Mouse (Mus musculus): Measurements from ENCODE around the gene Tent2. TPM values are rescaled to one million over a fixed set of nuclear protein-coding genes. Genes with fewer than 3 reads are reported as not detected.
"Not testable (repeated sequence)": the region's sequence is repeated elsewhere in the genome, so short reads cannot be mapped to it uniquely, and the experiment has no call there.

Tent2 gene
- polyA plus RNA-seq, 1 experiment from 2014 or later = 48.5 TPM

GRCm38 (mm10) chr13:93211741-93212140 lies 19.6 kb upstream of the Tent2 start:
- no peak overlapping the region for H3K9ac ChIP-seq (ENCODE audit: low read length)
- no peak overlapping the region for H3K4me3 ChIP-seq (ENCODE audit: low read depth, low read length)
- H3K36me3 ChIP-seq (ENCODE audit: control insufficient read depth, insufficient read depth, low read length) = no peaks in the 10 kb centered on the region
- WGBS = 86% methylated on average over 1 of the region's 1 CpGs
- H3K27ac ChIP-seq (ENCODE audit: low read depth, low read length) = no peak overlapping the region
- H3K4me2 ChIP-seq (ENCODE audit: low read length) = no peak overlapping the region
- H3K4me1 ChIP-seq (ENCODE audit: control insufficient read depth, insufficient read depth, low read length) = no peaks in the 10 kb centered on the region
- no peaks in the 10 kb centered on the region for H3K9me3 ChIP-seq (replicated peaks; ENCODE audit: control insufficient read depth, low read length)
- DNase-seq (ENCODE audit: low spot score) = no peak
- no peak for ATAC-seq
- no peaks in the 10 kb centered on the region for H3K27me3 ChIP-seq (replicated peaks; ENCODE audit: control insufficient read depth, insufficient read depth, low read length)

GRCm38 (mm10) chr13:93192646-93193026 lies 451 bp upstream of the Tent2 start:
- H3K36me3 ChIP-seq (ENCODE audit: control insufficient read depth, insufficient read depth, low read length) = no peaks in the 10 kb centered on the region
- no peaks in the 10 kb centered on the region for H3K9me3 ChIP-seq (replicated peaks; ENCODE audit: control insufficient read depth, low read length)
- H3K4me2 ChIP-seq (ENCODE audit: low read length) = peak overlapping the region; percentile 67
- H3K4me1 ChIP-seq (ENCODE audit: control insufficient read depth, insufficient read depth, low read length) = peaks cover 18% of the 10 kb centered on the region
- H3K27me3 ChIP-seq (replicated peaks; ENCODE audit: control insufficient read depth, insufficient read depth, low read length) = no peaks in the 10 kb centered on the region
- peak overlapping the region; percentile 89 for H3K9ac ChIP-seq (ENCODE audit: low read length)
- ATAC-seq (no peak), DNase-seq (ENCODE audit: low spot score) (no peak)
- H3K27ac ChIP-seq (ENCODE audit: low read depth, low read length) = peak overlapping the region; percentile 81
- H3K4me3 ChIP-seq (ENCODE audit: low read depth, low read length) = peak overlapping the region; percentile 81
- 63% methylated on average over 5 of the region's 5 CpGs for WGBS

- Histone ChIP-seq H3K36me3 (ENCODE audit: control insufficient read depth, insufficient read depth, low read length) (peaks cover 7% of the 10 kb centered on the region; the same call in 1 of the 2 replicates), H3K9me3 (replicated peaks; ENCODE audit: control insufficient read depth, low read length) (no peaks in the 10 kb centered on the region), H3K4me2 (ENCODE audit: low read length) (no peak overlapping the region), H3K27me3 (replicated peaks; ENCODE audit: control insufficient read depth, insufficient read depth, low read length) (no peaks in the 10 kb centered on the region), H3K27ac (ENCODE audit: low read depth, low read length) (no peak overlapping the region), H3K9ac (ENCODE audit: low read length) (no peak overlapping the region), H3K4me3 (ENCODE audit: low read depth, low read length) (no peak overlapping the region), H3K4me1 (ENCODE audit: control insufficient read depth, insufficient read depth, low read length) (peaks cover 18% of the 10 kb centered on the region)
- DNase-seq (ENCODE audit: low spot score) (no peak), ATAC-seq (no peak)
- 84% methylated on average over 2 of the region's 2 CpGs for WGBS
Measured at GRCm38 (mm10) chr13:93189416-93189815, 2.8 kb downstream of the Tent2 start.

- ATAC-seq = no peak
- no peak overlapping the region for H3K4me2 ChIP-seq (ENCODE audit: low read length)
- DNase-seq (ENCODE audit: low spot score) = no peak
- no peaks in the 10 kb centered on the region for H3K9me3 ChIP-seq (replicated peaks; ENCODE audit: control insufficient read depth, low read length)
- WGBS = 95% methylated on average over 3 of the region's 3 CpGs
- H3K4me1 ChIP-seq (ENCODE audit: control insufficient read depth, insufficient read depth, low read length) = peaks cover 18% of the 10 kb centered on the region
- no peak overlapping the region for H3K9ac ChIP-seq (ENCODE audit: low read length)
- H3K27me3 ChIP-seq (replicated peaks; ENCODE audit: control insufficient read depth, insufficient read depth, low read length) = no peaks in the 10 kb centered on the region
- no peak overlapping the region for H3K27ac ChIP-seq (ENCODE audit: low read depth, low read length)
- no peak overlapping the region for H3K4me3 ChIP-seq (ENCODE audit: low read depth, low read length)
- H3K36me3 ChIP-seq (ENCODE audit: control insufficient read depth, insufficient read depth, low read length) = peaks cover 7% of the 10 kb centered on the region; the same call in 1 of the 2 replicates
Measured at GRCm38 (mm10) chr13:93188738-93189137, 3.4 kb downstream of the Tent2 start.

GRCm38 (mm10) chr13:93187792-93188191 lies 4.4 kb downstream of the Tent2 start:
- H3K36me3 ChIP-seq (ENCODE audit: control insufficient read depth, insufficient read depth, low read length) = peaks cover 16% of the 10 kb centered on the region
- WGBS = 87% methylated on average over 5 of the region's 5 CpGs
- ATAC-seq; H3K27me3 ChIP-seq (replicated peaks; ENCODE audit: control insufficient read depth, insufficient read depth, low read length); H3K4me3 ChIP-seq (ENCODE audit: low read depth, low read length); DNase-seq (ENCODE audit: low spot score); H3K9me3 ChIP-seq (replicated peaks; ENCODE audit: control insufficient read depth, low read length); H3K9ac ChIP-seq (ENCODE audit: low read length); H3K27ac ChIP-seq (ENCODE audit: low read depth, low read length); H3K4me2 ChIP-seq (ENCODE audit: low read length): not testable (repeated sequence)
- peaks cover 17% of the 10 kb centered on the region for H3K4me1 ChIP-seq (ENCODE audit: control insufficient read depth, insufficient read depth, low read length)

- peaks cover 26% of the 10 kb centered on the region for H3K36me3 ChIP-seq (ENCODE audit: control insufficient read depth, insufficient read depth, low read length)
- H3K27me3 ChIP-seq (replicated peaks; ENCODE audit: control insufficient read depth, insufficient read depth, low read length) = no peaks in the 10 kb centered on the region
- H3K4me2 ChIP-seq (ENCODE audit: low read length) = no peak overlapping the region
- H3K27ac ChIP-seq (ENCODE audit: low read depth, low read length) = no peak overlapping the region
- 100% methylated on average over 1 of the region's 1 CpGs for whole genome bisulfite sequencing
- DNase-seq (ENCODE audit: low spot score) = no peak
- ATAC-seq = no peak
- H3K4me3 ChIP-seq (ENCODE audit: low read depth, low read length) = no peak overlapping the region
- H3K4me1 ChIP-seq (ENCODE audit: control insufficient read depth, insufficient read depth, low read length) = peaks cover 2% of the 10 kb centered on the region; the same call in 1 of the 2 replicates
- no peaks in the 10 kb centered on the region for H3K9me3 ChIP-seq (replicated peaks; ENCODE audit: control insufficient read depth, low read length)
- no peak overlapping the region for H3K9ac ChIP-seq (ENCODE audit: low read length)
Measured at GRCm38 (mm10) chr13:93180351-93180750, 11.8 kb downstream of the Tent2 start.

- no peaks in the 10 kb centered on the region for H3K27me3 ChIP-seq (replicated peaks; ENCODE audit: control insufficient read depth, insufficient read depth, low read length)
- peaks cover 2% of the 10 kb centered on the region; the same call in 1 of the 2 replicates for H3K4me1 ChIP-seq (ENCODE audit: control insufficient read depth, insufficient read depth, low read length)
- H3K4me2 ChIP-seq (ENCODE audit: low read length) = no peak overlapping the region
- WGBS = 94% methylated on average over 2 of the region's 2 CpGs
- H3K27ac ChIP-seq (ENCODE audit: low read depth, low read length) = no peak overlapping the region
- DNase-seq (ENCODE audit: low spot score) (no peak), ATAC-seq (no peak)
- peaks cover 24% of the 10 kb centered on the region for H3K36me3 ChIP-seq (ENCODE audit: control insufficient read depth, insufficient read depth, low read length)
- no peak overlapping the region for H3K9ac ChIP-seq (ENCODE audit: low read length)
- no peak overlapping the region for H3K4me3 ChIP-seq (ENCODE audit: low read depth, low read length)
- no peaks in the 10 kb centered on the region for H3K9me3 ChIP-seq (replicated peaks; ENCODE audit: control insufficient read depth, low read length)
Measured at GRCm38 (mm10) chr13:93179522-93179921, 12.7 kb downstream of the Tent2 start.

- Histone ChIP-seq H3K9ac (ENCODE audit: low read length) (no peak overlapping the region), H3K27ac (ENCODE audit: low read depth, low read length) (no peak overlapping the region), H3K4me1 (ENCODE audit: control insufficient read depth, insufficient read depth, low read length) (peaks cover 2% of the 10 kb centered on the region; the same call in 1 of the 2 replicates), H3K4me3 (ENCODE audit: low read depth, low read length) (no peak overlapping the region), H3K4me2 (ENCODE audit: low read length) (no peak overlapping the region), H3K36me3 (ENCODE audit: control insufficient read depth, insufficient read depth, low read length) (peaks cover 22% of the 10 kb centered on the region), H3K9me3 (replicated peaks; ENCODE audit: control insufficient read depth, low read length) (no peaks in the 10 kb centered on the region), H3K27me3 (replicated peaks; ENCODE audit: control insufficient read depth, insufficient read depth, low read length) (no peaks in the 10 kb centered on the region)
- no peak for ATAC-seq
- DNase-seq (ENCODE audit: low spot score) = no peak
Measured at GRCm38 (mm10) chr13:93177571-93177970, 14.6 kb downstream of the Tent2 start.

- H3K9me3 ChIP-seq (replicated peaks; ENCODE audit: control insufficient read depth, low read length) = no peaks in the 10 kb centered on the region
- 96% methylated on average over 4 of the region's 4 CpGs for WGBS
- no peaks in the 10 kb centered on the region for H3K4me1 ChIP-seq (ENCODE audit: control insufficient read depth, insufficient read depth, low read length)
- H3K36me3 ChIP-seq (ENCODE audit: control insufficient read depth, insufficient read depth, low read length) = peaks cover 32% of the 10 kb centered on the region
- no peak overlapping the region for H3K4me2 ChIP-seq (ENCODE audit: low read length)
- DNase-seq (ENCODE audit: low spot score) (no peak), ATAC-seq (no peak)
- no peaks in the 10 kb centered on the region for H3K27me3 ChIP-seq (replicated peaks; ENCODE audit: control insufficient read depth, insufficient read depth, low read length)
- H3K4me3 ChIP-seq (ENCODE audit: low read depth, low read length) = no peak overlapping the region
- H3K9ac ChIP-seq (ENCODE audit: low read length) = no peak overlapping the region
- H3K27ac ChIP-seq (ENCODE audit: low read depth, low read length) = no peak overlapping the region
Measured at GRCm38 (mm10) chr13:93163303-93163702, 28.9 kb downstream of the Tent2 start.

Data from forebrain, embryonic 14.5 days (tissue).